Mouse (Mus musculus): ENCODE data around the gene Tbc1d21. TPM values are rescaled to one million over a fixed set of nuclear protein-coding genes. Genes with fewer than 3 reads are reported as not detected.

Tbc1d21 gene
- polyA plus RNA-seq, 1 experiment from 2014 or later = not detected

- Histone ChIP-seq H3K36me3 (no peaks in the 10 kb centered on the region), H3K4me1 (no peaks in the 10 kb centered on the region), H3K9ac (no peak overlapping the region), H3K27ac (no peak overlapping the region), H3K4me2 (no peak overlapping the region), H3K4me3 (replicated peaks) (no peak overlapping the region), H3K9me3 (no peaks in the 10 kb centered on the region), H3K27me3 (replicated peaks) (no peaks in the 10 kb centered on the region)
- WGBS = 61% methylated on average over 8 of the region's 8 CpGs
- no peak for ATAC-seq (ENCODE audit: insufficient read depth, low FRiP score, low read depth)
These were observed 33.5 kb downstream of the Tbc1d21 start for GRCm38 (mm10) chr9:58336650-58337281.

GRCm38 (mm10) chr9:58331276-58331675 is 39.0 kb downstream of the Tbc1d21 start:
- Histone ChIP-seq H3K9me3 (no peaks in the 10 kb centered on the region), H3K4me3 (replicated peaks) (no peak overlapping the region), H3K4me1 (no peaks in the 10 kb centered on the region), H3K27ac (no peak overlapping the region), H3K4me2 (no peak overlapping the region), H3K27me3 (replicated peaks) (no peaks in the 10 kb centered on the region), H3K36me3 (no peaks in the 10 kb centered on the region), H3K9ac (no peak overlapping the region)
- no peak for ATAC-seq (ENCODE audit: insufficient read depth, low FRiP score, low read depth)
- WGBS = 57% methylated on average over 3 of the region's 3 CpGs

GRCm38 (mm10) chr9:58330293-58330692 is 40.0 kb downstream of the Tbc1d21 start:
- H3K36me3 ChIP-seq = no peaks in the 10 kb centered on the region
- no peaks in the 10 kb centered on the region for H3K27me3 ChIP-seq (replicated peaks)
- no peak for ATAC-seq (ENCODE audit: insufficient read depth, low FRiP score, low read depth)
- no peaks in the 10 kb centered on the region for H3K9me3 ChIP-seq
- H3K27ac ChIP-seq = no peak overlapping the region
- no peaks in the 10 kb centered on the region for H3K4me1 ChIP-seq
- no peak overlapping the region for H3K4me3 ChIP-seq (replicated peaks)
- no peak overlapping the region for H3K4me2 ChIP-seq
- H3K9ac ChIP-seq = no peak overlapping the region
- WGBS = 16% methylated on average over 5 of the region's 5 CpGs

- Histone ChIP-seq H3K4me1 (no peaks in the 10 kb centered on the region), H3K4me3 (replicated peaks) (no peak overlapping the region), H3K9me3 (no peaks in the 10 kb centered on the region), H3K27ac (no peak overlapping the region), H3K27me3 (replicated peaks) (no peaks in the 10 kb centered on the region), H3K4me2 (no peak overlapping the region), H3K9ac (no peak overlapping the region), H3K36me3 (no peaks in the 10 kb centered on the region)
- WGBS = 48% methylated on average over 1 of the region's 1 CpGs
- no peak for ATAC-seq (ENCODE audit: insufficient read depth, low FRiP score, low read depth)
These were observed 42.9 kb downstream of the Tbc1d21 start for GRCm38 (mm10) chr9:58327382-58327781.

- no peak overlapping the region for H3K9ac ChIP-seq
- H3K9me3 ChIP-seq = no peaks in the 10 kb centered on the region
- H3K27me3 ChIP-seq (replicated peaks) = no peaks in the 10 kb centered on the region
- no peak overlapping the region for H3K4me3 ChIP-seq (replicated peaks)
- no peak for ATAC-seq (ENCODE audit: insufficient read depth, low FRiP score, low read depth)
- H3K36me3 ChIP-seq = no peaks in the 10 kb centered on the region
- H3K27ac ChIP-seq = no peak overlapping the region
- H3K4me1 ChIP-seq = no peaks in the 10 kb centered on the region
- WGBS = 15% methylated on average over 4 of the region's 4 CpGs
- H3K4me2 ChIP-seq = no peak overlapping the region
These were observed 43.6 kb downstream of the Tbc1d21 start for GRCm38 (mm10) chr9:58326477-58327180.

GRCm38 (mm10) chr9:58321681-58322080 is 48.6 kb downstream of the Tbc1d21 start:
- Histone ChIP-seq H3K4me1 (peaks cover 8% of the 10 kb centered on the region), H3K4me2 (no peak overlapping the region), H3K9me3 (no peaks in the 10 kb centered on the region), H3K27me3 (replicated peaks) (no peaks in the 10 kb centered on the region), H3K4me3 (replicated peaks) (no peak overlapping the region), H3K27ac (no peak overlapping the region), H3K9ac (no peak overlapping the region), H3K36me3 (no peaks in the 10 kb centered on the region)
- ATAC-seq (ENCODE audit: insufficient read depth, low FRiP score, low read depth) = no peak
- WGBS = 97% methylated on average over 3 of the region's 3 CpGs

- WGBS = 80% methylated on average over 3 of the region's 3 CpGs
These were observed 51.9 kb downstream of the Tbc1d21 start for GRCm38 (mm10) chr9:58318317-58318716.

GRCm38 (mm10) chr9:58317381-58317780 is 52.9 kb downstream of the Tbc1d21 start:
- peaks cover 4% of the 10 kb centered on the region; the same call in 1 of the 2 replicates for H3K27me3 ChIP-seq (replicated peaks)
- no peak overlapping the region for H3K4me3 ChIP-seq (replicated peaks)
- no peak overlapping the region for H3K4me2 ChIP-seq
- no peak overlapping the region for H3K9ac ChIP-seq
- peaks cover 36% of the 10 kb centered on the region for H3K4me1 ChIP-seq
- no peak for ATAC-seq (ENCODE audit: insufficient read depth, low FRiP score, low read depth)
- 37% methylated on average over 3 of the region's 3 CpGs for WGBS
- no peak overlapping the region for H3K27ac ChIP-seq
- no peaks in the 10 kb centered on the region for H3K9me3 ChIP-seq
- no peaks in the 10 kb centered on the region for H3K36me3 ChIP-seq

More at GRCm38 (mm10) chr9:58318317-58318716, 51.9 kb downstream of the Tbc1d21 start:
- Histone ChIP-seq H3K9ac (no peak overlapping the region), H3K9me3 (no peaks in the 10 kb centered on the region), H3K36me3 (no peaks in the 10 kb centered on the region), H3K27me3 (replicated peaks) (0 out of 2 replicates have a peak, but pooled peaks cover 3% of the 10 kb centered on the region), H3K4me3 (replicated peaks) (no peak overlapping the region), H3K27ac (no peak overlapping the region), H3K4me1 (peaks cover 27% of the 10 kb centered on the region), H3K4me2 (no peak overlapping the region)
- no peak for ATAC-seq (ENCODE audit: insufficient read depth, low FRiP score, low read depth)

GRCm38 (mm10) chr9:58316784-58317183 is 53.5 kb downstream of the Tbc1d21 start:
- Histone ChIP-seq H3K4me1 (peaks cover 41% of the 10 kb centered on the region), H3K36me3 (no peaks in the 10 kb centered on the region), H3K4me2 (no peak overlapping the region), H3K9me3 (no peaks in the 10 kb centered on the region), H3K27ac (no peak overlapping the region), H3K4me3 (replicated peaks) (no peak overlapping the region), H3K9ac (no peak overlapping the region), H3K27me3 (replicated peaks) (peaks cover 4% of the 10 kb centered on the region; the same call in 1 of the 2 replicates)
- WGBS = 69% methylated on average over 7 of the region's 7 CpGs
- ATAC-seq (ENCODE audit: insufficient read depth, low FRiP score, low read depth) = no peak

- WGBS = 86% methylated on average over 2 of the region's 2 CpGs
- Histone ChIP-seq H3K4me1 (peaks cover 49% of the 10 kb centered on the region), H3K27ac (peak overlapping the region; percentile 85)
These were observed 54.4 kb downstream of the Tbc1d21 start for GRCm38 (mm10) chr9:58315850-58316249.

GRCm38 (mm10) chr9:58314682-58315360 is 55.4 kb downstream of the Tbc1d21 start:
- whole genome bisulfite sequencing = 38% methylated on average over 5 of the region's 5 CpGs
- Histone ChIP-seq H3K4me2 (no peak overlapping the region), H3K4me1 (peaks cover 55% of the 10 kb centered on the region), H3K36me3 (no peaks in the 10 kb centered on the region), H3K27me3 (replicated peaks) (peaks cover 8% of the 10 kb centered on the region), H3K4me3 (replicated peaks) (no peak overlapping the region), H3K9ac (no peak overlapping the region), H3K9me3 (no peaks in the 10 kb centered on the region), H3K27ac (peak overlapping the region; percentile 85)
- no peak for ATAC-seq (ENCODE audit: insufficient read depth, low FRiP score, low read depth)

More at GRCm38 (mm10) chr9:58315850-58316249, 54.4 kb downstream of the Tbc1d21 start:
- no peak for ATAC-seq (ENCODE audit: insufficient read depth, low FRiP score, low read depth)
- peaks cover 8% of the 10 kb centered on the region for H3K27me3 ChIP-seq (replicated peaks)
- H3K36me3 ChIP-seq = no peaks in the 10 kb centered on the region
- H3K9me3 ChIP-seq = no peaks in the 10 kb centered on the region
- H3K9ac ChIP-seq = no peak overlapping the region
- no peak overlapping the region for H3K4me3 ChIP-seq (replicated peaks)
- H3K4me2 ChIP-seq = no peak overlapping the region

- peaks cover 8% of the 10 kb centered on the region for H3K27me3 ChIP-seq (replicated peaks)
- peak within 1 kb of the TSS; percentile 30; the same call in 1 of the 2 replicates for H3K9ac ChIP-seq
- no peaks in the 10 kb centered on the region for H3K36me3 ChIP-seq
- no peaks in the 10 kb centered on the region for H3K9me3 ChIP-seq
- ATAC-seq (ENCODE audit: insufficient read depth, low FRiP score, low read depth) = peak; percentile 42; the same call in 1 of the 2 replicates
- whole genome bisulfite sequencing = 2% methylated on average over 21 of the region's 21 CpGs
- H3K27ac ChIP-seq = peak within 1 kb of the TSS; percentile 80
- H3K4me2 ChIP-seq = peak within 1 kb of the TSS; percentile 82
- H3K4me1 ChIP-seq = peaks cover 62% of the 10 kb centered on the region
- H3K4me3 ChIP-seq (replicated peaks) = peak within 1 kb of the TSS; percentile 52
These were observed 57.3 kb downstream of the Tbc1d21 start, which contains the start of gene Loxl1 for GRCm38 (mm10) chr9:58312944-58313359. Gene Loxl1 (minus strand): TSS chr9:58313186.
